Mouse (Mus musculus): ENCODE results near the gene Scube3.

DNA sequence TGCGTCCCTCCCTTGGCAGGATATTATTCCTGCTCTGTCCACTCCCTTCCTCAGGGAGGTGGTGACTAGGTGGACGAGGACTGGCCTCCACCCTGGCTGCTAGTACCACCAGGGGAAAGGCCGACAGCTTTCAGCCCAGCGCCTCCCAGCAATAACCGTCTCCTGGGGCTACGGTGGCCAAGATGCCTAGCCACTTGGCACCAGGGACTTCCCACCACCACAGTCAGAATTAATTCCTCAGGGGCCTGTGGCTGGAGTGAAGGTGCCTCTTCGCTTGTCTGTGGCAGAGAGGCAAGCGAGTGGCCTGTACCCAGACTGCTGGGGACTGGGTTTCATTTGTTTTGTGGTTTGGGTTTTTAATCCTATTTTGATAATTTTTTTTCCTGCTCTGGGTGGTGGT lies 63.5 kb downstream of the Scube3 start:
- TF ChIP-seq CTCF (IDR thresholded peaks at IDR 0.05; ENCODE audit: borderline replicate concordance, extremely low read depth, insufficient read depth, insufficient read length) (no peak), POLR2A (IDR thresholded peaks at IDR 0.05; ENCODE audit: borderline replicate concordance, extremely low read depth, insufficient read depth, insufficient read length, poor library complexity, severe bottlenecking) (no peak)
